Mouse (Mus musculus) stomach, embryonic 14.5 days (tissue): Measurements from ENCODE around the gene Grb7. TPM values are rescaled to one million over a fixed set of nuclear protein-coding genes. Genes with fewer than 3 reads are reported as not detected.

Experiments
- polyA plus RNA-seq: library from polyadenylated mRNA; unstranded; fragments of >200 nt; fragmentation: Nextera tagmentation; extraction: Ambion mirVana; gene quantifications from 2 replicates; pipeline ENCODE4 v1.2.1, GENCODE M21; 2014

Gene Grb7
- polyA plus RNA-seq, 1 experiment from 2014 or later = 44.0 TPM

Other genes starting within 250 kb of the Grb7 start
- gene Cdk12, start 243.3 kb upstream of the Grb7 start, polyA plus RNA-seq = 17.4 and 19.8 TPM in 2 replicates
- gene Neurod2, start 116.7 kb upstream of the Grb7 start, polyA plus RNA-seq = not detected in 2 replicates
- gene Ppp1r1b, start 98.0 kb upstream of the Grb7 start, polyA plus RNA-seq = 8.7 and 10.7 TPM in 2 replicates
- 42.6 and 43.7 TPM in 2 replicates for gene Stard3, start 88.0 kb upstream of the Grb7 start, polyA plus RNA-seq
- gene Tcap, start 62.6 kb upstream of the Grb7 start, polyA plus RNA-seq = 0.27 and 0.36 TPM in 2 replicates
- not detected in 2 replicates for gene Pnmt, start 59.9 kb upstream of the Grb7 start, polyA plus RNA-seq
- 12.6 and 13.6 TPM in 2 replicates for gene Pgap3, start 45.9 kb upstream of the Grb7 start, polyA plus RNA-seq
- gene Erbb2, start 33.9 kb upstream of the Grb7 start, polyA plus RNA-seq = 48.0 and 50.1 TPM in 2 replicates
- gene Mien1, start 7.4 kb upstream of the Grb7 start, polyA plus RNA-seq = 98.0 and 101 TPM in 2 replicates
- gene Ikzf3, start 99.6 kb downstream of the Grb7 start, polyA plus RNA-seq = 0.23 and 0.41 TPM in 2 replicates
- gene Zpbp2, start 104.7 kb downstream of the Grb7 start, polyA plus RNA-seq = 0.46 TPM in 1 of 2 replicates, not detected in the other
- gene Ormdl3, start 141.0 kb downstream of the Grb7 start, polyA plus RNA-seq = 9.2 and 9.6 TPM in 2 replicates
- not detected in 2 replicates for gene Lrrc3c, start 151.9 kb downstream of the Grb7 start, polyA plus RNA-seq
- 0.59 and 0.94 TPM in 2 replicates for gene Gm12355, start 179.3 kb downstream of the Grb7 start, polyA plus RNA-seq
- gene Gsdma3, start 180.0 kb downstream of the Grb7 start, polyA plus RNA-seq = not detected in 2 replicates
- not detected in 2 replicates for gene Gsdma2, start 200.4 kb downstream of the Grb7 start, polyA plus RNA-seq
- gene Gsdma, start 218.0 kb downstream of the Grb7 start, polyA plus RNA-seq = 0.12 TPM in 1 of 2 replicates, not detected in the other
- 126 TPM in 2 replicates for gene Psmd3, start 236.2 kb downstream of the Grb7 start, polyA plus RNA-seq